Mouse (Mus musculus) G1E (cell line): ENCODE data around the gene Prrc2a.

Source experiments
- CTCF ChIP-seq: IDR thresholded peaks from 2 replicates; pipeline ENCODE4 v1.5.1; 2012; ENCODE audit warnings: low read depth, low read length, inconsistent platforms, mixed read lengths
- GATA1 ChIP-seq: IDR thresholded peaks from 2 replicates; pipeline ENCODE4 v1.6.1; 2012; ENCODE audit warnings: borderline replicate concordance, low read length, inconsistent platforms, mixed read lengths
- GATA2 ChIP-seq: IDR thresholded peaks from 2 replicates; pipeline ENCODE4 v1.6.1; 2012; ENCODE audit warnings: low read depth, low read length, inconsistent platforms, borderline replicate concordance
- POLR2AphosphoS5 ChIP-seq: IDR thresholded peaks from 2 replicates; pipeline ENCODE4 v1.6.1; 2012; ENCODE audit warnings: low read depth, low read length, inconsistent platforms; ENCODE audit not compliant: insufficient replicate concordance
- TAL1 ChIP-seq: conservative IDR thresholded peaks from 2 replicates; pipeline ENCODE4 v1.6.1; 2012; ENCODE audit warnings: low read depth, low read length, inconsistent platforms, mixed read lengths

DNA sequence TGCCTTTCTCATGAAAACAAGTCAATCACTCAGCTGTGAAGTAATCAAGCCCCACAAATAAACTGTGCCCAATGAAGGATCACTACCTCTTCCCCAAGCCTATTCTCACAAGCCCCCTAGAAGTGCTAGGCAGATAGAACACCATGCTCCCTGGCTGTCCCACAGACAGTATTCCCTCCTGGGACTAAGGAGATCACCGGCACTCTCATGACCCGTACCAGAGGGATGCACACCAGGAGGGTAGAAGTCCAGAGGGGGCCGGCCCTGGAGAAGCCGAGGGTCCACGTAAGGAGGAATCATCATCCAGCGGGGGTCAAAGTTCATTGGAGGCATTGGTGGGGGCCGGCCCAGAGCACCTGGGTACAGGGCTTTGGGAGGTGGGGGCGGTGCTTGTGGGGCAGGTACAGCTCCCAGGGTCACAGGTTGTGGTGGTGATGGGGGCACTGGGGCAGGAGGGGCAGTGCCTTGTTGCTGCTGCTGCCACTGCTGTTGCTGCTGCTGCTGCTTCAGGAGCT lies 7.0 kb downstream of the Prrc2a start:
- TF ChIP-seq CTCF (no peak), TAL1 (no peak), GATA1 (no peak), POLR2AphosphoS5 (no peak), GATA2 (no peak)
